Mouse (Mus musculus): Measurements from ENCODE around the gene Polr2g. TPM values are rescaled to one million over a fixed set of nuclear protein-coding genes. Genes with fewer than 3 reads are reported as not detected.

The Polr2g gene
- polyA plus RNA-seq, 1 experiment from 2014 or later: 170 TPM

- Histone ChIP-seq H3K27ac (peak within 1 kb of the TSS; percentile 99), H3K9ac (peak within 1 kb of the TSS; percentile 96), H3K4me2 (replicated peaks) (peak within 1 kb of the TSS; percentile 95), H3K36me3 (peaks cover 34% of the 10 kb centered on the region), H3K4me3 (peak within 1 kb of the TSS; percentile 78), H3K9me3 (no peaks in the 10 kb centered on the region), H3K27me3 (no peaks in the 10 kb centered on the region), H3K4me1 (peaks cover 31% of the 10 kb centered on the region)
- ATAC-seq (ENCODE audit: insufficient number of reproducible peaks, insufficient read depth, low FRiP score, low TSS enrichment): peak; percentile 81
- WGBS: under 1% methylated on average over 67 of the region's 68 CpGs
Measured at GRCm38 (mm10) chr19:8774086-8774835, 24.1 kb downstream of the Polr2g start, which contains the start of gene Tmem179b. Tmem179b (minus strand) TSS chr19:8774467.

- WGBS: 60% methylated on average over 6 of the region's 6 CpGs
- peak overlapping the region; percentile 99 for H3K27ac ChIP-seq
- no peaks in the 10 kb centered on the region for H3K9me3 ChIP-seq
Measured at GRCm38 (mm10) chr19:8773409-8773808, 25.0 kb downstream of the Polr2g start.

GRCm38 (mm10) chr19:8772996-8773395 lies 25.4 kb downstream of the Polr2g start:
- peak overlapping the region; percentile 78 for H3K4me3 ChIP-seq
- no peaks in the 10 kb centered on the region for H3K9me3 ChIP-seq
- no peak overlapping the region for H3K9ac ChIP-seq
- H3K4me2 ChIP-seq (replicated peaks): peak overlapping the region; percentile 95
- no peak for ATAC-seq (ENCODE audit: insufficient number of reproducible peaks, insufficient read depth, low FRiP score, low TSS enrichment)
- H3K27me3 ChIP-seq: no peaks in the 10 kb centered on the region
- H3K36me3 ChIP-seq: peaks cover 40% of the 10 kb centered on the region
- WGBS: 80% methylated on average over 5 of the region's 5 CpGs
- peak overlapping the region; percentile 99 for H3K27ac ChIP-seq
- H3K4me1 ChIP-seq: peaks cover 31% of the 10 kb centered on the region

More at GRCm38 (mm10) chr19:8773409-8773808, 25.0 kb downstream of the Polr2g start:
- Histone ChIP-seq H3K4me3 (peak overlapping the region; percentile 78), H3K9ac (peak overlapping the region; percentile 96), H3K36me3 (peaks cover 40% of the 10 kb centered on the region), H3K4me1 (peaks cover 31% of the 10 kb centered on the region), H3K4me2 (replicated peaks) (peak overlapping the region; percentile 95), H3K27me3 (no peaks in the 10 kb centered on the region)
- ATAC-seq (ENCODE audit: insufficient number of reproducible peaks, insufficient read depth, low FRiP score, low TSS enrichment): no peak

GRCm38 (mm10) chr19:8770567-8771270 lies 27.7 kb downstream of the Polr2g start, which contains the start of gene Tmem223:
Tmem223 (plus strand) TSS chr19:8770996.
- WGBS: 23% methylated on average over 29 of the region's 29 CpGs
- no peaks in the 10 kb centered on the region for H3K9me3 ChIP-seq
- peak within 1 kb of the TSS; percentile 73 for H3K4me2 ChIP-seq (replicated peaks)
- ATAC-seq (ENCODE audit: insufficient number of reproducible peaks, insufficient read depth, low FRiP score, low TSS enrichment): 0 out of 2 replicates have a peak, but pooled peaks have one; percentile 24
- peaks cover 29% of the 10 kb centered on the region for H3K4me1 ChIP-seq
- no peaks in the 10 kb centered on the region for H3K27me3 ChIP-seq
- peak within 1 kb of the TSS; percentile 90 for H3K27ac ChIP-seq
- peak within 1 kb of the TSS; percentile 90 for H3K9ac ChIP-seq
- peaks cover 59% of the 10 kb centered on the region for H3K36me3 ChIP-seq
- H3K4me3 ChIP-seq: peak within 1 kb of the TSS; percentile 81

- no peak overlapping the region for H3K27ac ChIP-seq
- no peaks in the 10 kb centered on the region for H3K27me3 ChIP-seq
- peaks cover 7% of the 10 kb centered on the region; the same call in 1 of the 2 replicates for H3K9me3 ChIP-seq
- H3K4me3 ChIP-seq: no peak overlapping the region
- H3K9ac ChIP-seq: no peak overlapping the region
- H3K4me1 ChIP-seq: 0 out of 2 replicates have a peak, but pooled peaks cover 4% of the 10 kb centered on the region
- H3K36me3 ChIP-seq: peaks cover 82% of the 10 kb centered on the region
- ATAC-seq (ENCODE audit: insufficient number of reproducible peaks, insufficient read depth, low FRiP score, low TSS enrichment): no peak
- no peak overlapping the region for H3K4me2 ChIP-seq (replicated peaks)
- WGBS: 95% methylated on average over 9 of the region's 9 CpGs
Measured at GRCm38 (mm10) chr19:8765562-8765961, 32.8 kb downstream of the Polr2g start.

GRCm38 (mm10) chr19:8763276-8763675 lies 35.1 kb downstream of the Polr2g start:
- Histone ChIP-seq H3K4me3 (no peak overlapping the region), H3K4me2 (replicated peaks) (no peak overlapping the region), H3K27ac (no peak overlapping the region), H3K36me3 (peaks cover 64% of the 10 kb centered on the region), H3K9me3 (peaks cover 7% of the 10 kb centered on the region; the same call in 1 of the 2 replicates), H3K27me3 (no peaks in the 10 kb centered on the region), H3K4me1 (peaks cover 7% of the 10 kb centered on the region), H3K9ac (no peak overlapping the region)
- no peak for ATAC-seq (ENCODE audit: insufficient number of reproducible peaks, insufficient read depth, low FRiP score, low TSS enrichment)
- WGBS: 90% methylated on average over 4 of the region's 4 CpGs

- Histone ChIP-seq H3K4me1 (peaks cover 15% of the 10 kb centered on the region), H3K9ac (no peak overlapping the region), H3K36me3 (peaks cover 39% of the 10 kb centered on the region), H3K27ac (no peak overlapping the region), H3K4me2 (replicated peaks) (no peak overlapping the region), H3K4me3 (no peak overlapping the region), H3K9me3 (peaks cover 7% of the 10 kb centered on the region; the same call in 1 of the 2 replicates), H3K27me3 (no peaks in the 10 kb centered on the region)
- 82% methylated on average over 2 of the region's 2 CpGs for WGBS
- ATAC-seq (ENCODE audit: insufficient number of reproducible peaks, insufficient read depth, low FRiP score, low TSS enrichment): no peak
Measured at GRCm38 (mm10) chr19:8760757-8761156, 37.6 kb downstream of the Polr2g start.

- Histone ChIP-seq H3K9ac (no peak overlapping the region), H3K4me1 (peaks cover 18% of the 10 kb centered on the region), H3K4me3 (no peak overlapping the region), H3K9me3 (no peaks in the 10 kb centered on the region), H3K27me3 (no peaks in the 10 kb centered on the region), H3K36me3 (peaks cover 37% of the 10 kb centered on the region), H3K27ac (no peak overlapping the region), H3K4me2 (replicated peaks) (no peak overlapping the region)
- ATAC-seq (ENCODE audit: insufficient number of reproducible peaks, insufficient read depth, low FRiP score, low TSS enrichment): no peak
- 82% methylated on average over 2 of the region's 2 CpGs for WGBS
Measured at GRCm38 (mm10) chr19:8758899-8759298, 39.5 kb downstream of the Polr2g start.

- H3K36me3 ChIP-seq: peaks cover 31% of the 10 kb centered on the region
- no peak for ATAC-seq (ENCODE audit: insufficient number of reproducible peaks, insufficient read depth, low FRiP score, low TSS enrichment)
- H3K9ac ChIP-seq: peak overlapping the region; percentile 99
Measured at GRCm38 (mm10) chr19:8757471-8757998, 40.8 kb downstream of the Polr2g start.

GRCm38 (mm10) chr19:8756635-8757387 lies 41.6 kb downstream of the Polr2g start, which contains the start of gene Nxf1:
Nxf1 (plus strand) TSS chr19:8757073.
- peaks cover 18% of the 10 kb centered on the region for H3K4me1 ChIP-seq
- peak within 1 kb of the TSS; percentile 99 for H3K9ac ChIP-seq
- peak; percentile 82 for ATAC-seq (ENCODE audit: insufficient number of reproducible peaks, insufficient read depth, low FRiP score, low TSS enrichment)
- no peaks in the 10 kb centered on the region for H3K9me3 ChIP-seq
- peak within 1 kb of the TSS; percentile 61 for H3K4me2 ChIP-seq (replicated peaks)
- peak within 1 kb of the TSS; percentile 100 for H3K4me3 ChIP-seq
- peak within 1 kb of the TSS; percentile 93 for H3K27ac ChIP-seq
- peaks cover 32% of the 10 kb centered on the region for H3K36me3 ChIP-seq
- no peaks in the 10 kb centered on the region for H3K27me3 ChIP-seq
- under 1% methylated on average over 75 of the region's 75 CpGs for WGBS

More at GRCm38 (mm10) chr19:8757471-8757998, 40.8 kb downstream of the Polr2g start:
- peak overlapping the region; percentile 61 for H3K4me2 ChIP-seq (replicated peaks)
- peaks cover 18% of the 10 kb centered on the region for H3K4me1 ChIP-seq
- H3K9me3 ChIP-seq: no peaks in the 10 kb centered on the region
- H3K27me3 ChIP-seq: no peaks in the 10 kb centered on the region
- H3K4me3 ChIP-seq: peak overlapping the region; percentile 100
- H3K27ac ChIP-seq: peak overlapping the region; percentile 93
- 7% methylated on average over 14 of the region's 14 CpGs for WGBS

GRCm38 (mm10) chr19:8755652-8756051 lies 42.7 kb downstream of the Polr2g start:
- Histone ChIP-seq H3K9me3 (no peaks in the 10 kb centered on the region), H3K36me3 (peaks cover 41% of the 10 kb centered on the region), H3K4me2 (replicated peaks) (peak overlapping the region; percentile 61), H3K27ac (no peak overlapping the region), H3K4me1 (peaks cover 18% of the 10 kb centered on the region), H3K9ac (no peak overlapping the region), H3K4me3 (no peak overlapping the region), H3K27me3 (no peaks in the 10 kb centered on the region)
- WGBS: 76% methylated on average over 3 of the region's 3 CpGs
- ATAC-seq (ENCODE audit: insufficient number of reproducible peaks, insufficient read depth, low FRiP score, low TSS enrichment): no peak

Data from embryonic facial prominence, embryonic 12.5 days (tissue).